8 mouse cellular contexts compared by ENCODE assay signal in genomic region chr3:37641796-37642680, GRCm38 (mm10). TPM values are rescaled to one million over a fixed set of nuclear protein-coding genes. Genes with fewer than 3 reads are reported as not detected.
DNase-seq lines count a peak whose midpoint lies in the region; ATAC-seq lines count a peak whose summit lies in the region.

No protein-coding gene starts in this region.

- ATAC-seq in forebrain, embryonic 14.5 days, result no peak
- no peak for ATAC-seq in intestine, embryonic 14.5 days (replicated peaks; ENCODE audit: low FRiP score, low TSS enrichment, low read depth)
- no peak for ATAC-seq in liver, embryonic 15.5 days (ENCODE audit: insufficient read depth)
- ATAC-seq in inflammation-experienced regulatory T-cells, adult 6 months, result no peak

- peaks cover 20% of the 10 kb centered on the region; the same call in 1 of the 2 replicates for H3K36me3 ChIP-seq in forebrain, embryonic 14.5 days (ENCODE audit: control insufficient read depth, insufficient read depth, low read length)
- H3K36me3 ChIP-seq in intestine, embryonic 14.5 days (ENCODE audit: control insufficient read depth, insufficient read depth, low read length), result peaks cover 37% of the 10 kb centered on the region
- H3K36me3 ChIP-seq in liver, embryonic 15.5 days (replicated peaks), result peaks cover 25% of the 10 kb centered on the region

- peak overlapping the region; percentile 15; the same call in 1 of the 2 replicates for H3K27ac ChIP-seq in forebrain, embryonic 14.5 days (ENCODE audit: low read depth, low read length)
- H3K27ac ChIP-seq in intestine, embryonic 14.5 days (ENCODE audit: low read depth), result peak overlapping the region; percentile 88
- no peak overlapping the region for H3K27ac ChIP-seq in liver, embryonic 15.5 days (replicated peaks)

- peaks cover 2% of the 10 kb centered on the region; the same call in 1 of the 2 replicates for H3K4me1 ChIP-seq in forebrain, embryonic 14.5 days (ENCODE audit: control insufficient read depth, insufficient read depth, low read length)
- peaks cover 30% of the 10 kb centered on the region for H3K4me1 ChIP-seq in intestine, embryonic 14.5 days (replicated peaks; ENCODE audit: control insufficient read depth, insufficient read depth, low read length)
- peaks cover 33% of the 10 kb centered on the region for H3K4me1 ChIP-seq in liver, embryonic 15.5 days (replicated peaks)

- peak overlapping the region; percentile 81; the same call in 1 of the 2 replicates for H3K9ac ChIP-seq in forebrain, embryonic 14.5 days (ENCODE audit: low read length)
- H3K9ac ChIP-seq in intestine, embryonic 14.5 days (ENCODE audit: low read length), result peak overlapping the region; percentile 96
- H3K9ac ChIP-seq in liver, embryonic 15.5 days, result no peak overlapping the region

- no peaks in the 10 kb centered on the region for H3K9me3 ChIP-seq in forebrain, embryonic 14.5 days (replicated peaks; ENCODE audit: control insufficient read depth, low read length)
- H3K9me3 ChIP-seq in intestine, embryonic 14.5 days (ENCODE audit: control insufficient read depth, low read length), result no peaks in the 10 kb centered on the region
- no peaks in the 10 kb centered on the region for H3K9me3 ChIP-seq in liver, embryonic 15.5 days (replicated peaks)

- H3K4me2 ChIP-seq in forebrain, embryonic 14.5 days (ENCODE audit: low read length), result peak overlapping the region; percentile 85
- peak overlapping the region; percentile 54 for H3K4me2 ChIP-seq in intestine, embryonic 14.5 days (ENCODE audit: low read length)
- peak overlapping the region; percentile 95 for H3K4me2 ChIP-seq in liver, embryonic 15.5 days

- WGBS in forebrain, embryonic 14.5 days, result 38% methylated on average over 20 of the region's 20 CpGs
- WGBS in intestine, embryonic 14.5 days, result 30% methylated on average over 20 of the region's 20 CpGs
- WGBS in liver, embryonic 15.5 days (ENCODE audit: insufficient replicate concordance), result 54% methylated on average over 20 of the region's 20 CpGs

- DNase-seq in adrenal gland, postnatal 10 days, result peak; percentile 19
- no peak for DNase-seq in adrenal gland, postnatal 14 days
- peak; percentile 4 for DNase-seq in forebrain, embryonic 14.5 days (ENCODE audit: low spot score)
- DNase-seq in intestine, embryonic 14.5 days (ENCODE audit: low spot score), result peak; percentile 63
- DNase-seq in right cerebral cortex, adult 2 months (ENCODE audit: low spot score in 2 of 2), result no peak
- DNase-seq in urinary bladder, postnatal 14 days (ENCODE audit: low spot score), result no peak

- 0 out of 2 replicates have a peak, but pooled peaks cover 4% of the 10 kb centered on the region for H3K27me3 ChIP-seq in forebrain, embryonic 14.5 days (replicated peaks; ENCODE audit: control insufficient read depth, insufficient read depth, low read length)
- no peaks in the 10 kb centered on the region for H3K27me3 ChIP-seq in intestine, embryonic 14.5 days (replicated peaks; ENCODE audit: control insufficient read depth, insufficient read depth, low read length)
- peaks cover 37% of the 10 kb centered on the region for H3K27me3 ChIP-seq in liver, embryonic 15.5 days

- H3K4me3 ChIP-seq in forebrain, embryonic 14.5 days (ENCODE audit: low read depth, low read length), result peak overlapping the region; percentile 78
- H3K4me3 ChIP-seq in intestine, embryonic 14.5 days (ENCODE audit: low read depth, low read length), result peak overlapping the region; percentile 90
- H3K4me3 ChIP-seq in liver, embryonic 15.5 days (replicated peaks), result peak overlapping the region; percentile 72

RNA-seq across cellular contexts. Expression of gene Spry1, which starts 2.3 kb away (rescaled TPM):
- total RNA-seq in adrenal gland, postnatal 10 days (2021), result 10 to 100 TPM; 25.1 to 30.2 TPM
- 25.0 and 28.0 TPM in 2 replicates for total RNA-seq in adrenal gland, postnatal 14 days (2021)
- 6.0 and 7.3 TPM in 2 replicates for polyA plus RNA-seq in forebrain, embryonic 14.5 days (2014; fragmentation: Nextera tagmentation; extraction: Ambion mirVana)
- polyA plus RNA-seq in intestine, embryonic 14.5 days (2014; fragmentation: Nextera tagmentation; extraction: Ambion mirVana), result 18.4 and 18.5 TPM in 2 replicates
- 3.0 and 3.9 TPM in 2 replicates for polyA plus RNA-seq in liver, embryonic 15.5 days (2015; fragmentation: Nextera tagmentation; extraction: Ambion mirVana)
- polyA plus RNA-seq in inflammation-experienced regulatory T-cells, adult 6 months (2017; shearing (Covaris generic)), result 10 to 100 TPM in 2 of 3 experiments, 1 to 10 TPM in 1; 7.9 to 19.2 (median 16.0) TPM

Comparison
In these comparisons a context has a peak if more than half of its experiments do, and no peak if none do; other contexts are left out.
1. DNase-seq: peak in adrenal gland, postnatal 10 days (single experiment), forebrain, embryonic 14.5 days (single experiment) and intestine, embryonic 14.5 days (single experiment); none in adrenal gland, postnatal 14 days (single experiment), right cerebral cortex, adult 2 months (0 of 2) and urinary bladder, postnatal 14 days (single experiment).
2. Peak in every context shown above with its lines, with median percentiles within 50 percentile points of each other: H3K4me2 ChIP-seq and H3K4me3 ChIP-seq.